Mouse (Mus musculus): Measurements from ENCODE around the gene Chst15. TPM values are rescaled to one million over a fixed set of nuclear protein-coding genes. Genes with fewer than 3 reads are reported as not detected.
A peak's percentile ranks its signal among the peaks of the same experiment; 100 is the strongest.

Chst15 gene
- polyA plus RNA-seq, 1 experiment from 2014 or later: 16.3 TPM

GRCm38 (mm10) chr7:132243225-132243624, 73.8 kb downstream of the Chst15 start:
- H3K4me2 ChIP-seq (replicated peaks): no peak overlapping the region
- ATAC-seq (ENCODE audit: low FRiP score): no peak
- 76% methylated on average over 5 of the region's 5 CpGs for WGBS
- H3K27ac ChIP-seq: no peak overlapping the region
- H3K36me3 ChIP-seq (replicated peaks; ENCODE audit: control insufficient read depth, insufficient read depth): peaks cover 14% of the 10 kb centered on the region
- no peaks in the 10 kb centered on the region for H3K27me3 ChIP-seq (ENCODE audit: control insufficient read depth, insufficient read depth, low read length)
- no peak for DNase-seq (ENCODE audit: low spot score)
- no peaks in the 10 kb centered on the region for H3K9me3 ChIP-seq (ENCODE audit: control insufficient read depth, low read length)
- H3K9ac ChIP-seq: no peak overlapping the region
- no peak overlapping the region for H3K4me3 ChIP-seq (replicated peaks; ENCODE audit: low read length)
- peaks cover 18% of the 10 kb centered on the region for H3K4me1 ChIP-seq (replicated peaks; ENCODE audit: control insufficient read depth, insufficient read depth, low read length)

- Histone ChIP-seq H3K9ac (no peak overlapping the region), H3K36me3 (replicated peaks; ENCODE audit: control insufficient read depth, insufficient read depth) (peaks cover 20% of the 10 kb centered on the region), H3K27ac (no peak overlapping the region), H3K27me3 (ENCODE audit: control insufficient read depth, insufficient read depth, low read length) (no peaks in the 10 kb centered on the region), H3K4me3 (replicated peaks; ENCODE audit: low read length) (no peak overlapping the region), H3K4me1 (replicated peaks; ENCODE audit: control insufficient read depth, insufficient read depth, low read length) (peaks cover 13% of the 10 kb centered on the region), H3K9me3 (ENCODE audit: control insufficient read depth, low read length) (no peaks in the 10 kb centered on the region), H3K4me2 (replicated peaks) (no peak overlapping the region)
- DNase-seq (ENCODE audit: low spot score) (no peak), ATAC-seq (ENCODE audit: low FRiP score) (0 out of 2 replicates have a peak, but pooled peaks have one; percentile 26)
- 50% methylated on average over 4 of the region's 4 CpGs for WGBS
These were observed 74.3 kb downstream of the Chst15 start for GRCm38 (mm10) chr7:132242617-132243141.

GRCm38 (mm10) chr7:132238921-132239320, 78.1 kb downstream of the Chst15 start:
- DNase-seq (ENCODE audit: low spot score) (no peak), ATAC-seq (ENCODE audit: low FRiP score) (no peak)
- WGBS: 81% methylated on average over 3 of the region's 3 CpGs
- no peaks in the 10 kb centered on the region for H3K9me3 ChIP-seq (ENCODE audit: control insufficient read depth, low read length)
- peaks cover 37% of the 10 kb centered on the region for H3K36me3 ChIP-seq (replicated peaks; ENCODE audit: control insufficient read depth, insufficient read depth)
- H3K4me3 ChIP-seq (replicated peaks; ENCODE audit: low read length): no peak overlapping the region
- no peaks in the 10 kb centered on the region for H3K27me3 ChIP-seq (ENCODE audit: control insufficient read depth, insufficient read depth, low read length)
- no peak overlapping the region for H3K27ac ChIP-seq
- H3K4me1 ChIP-seq (replicated peaks; ENCODE audit: control insufficient read depth, insufficient read depth, low read length): no peaks in the 10 kb centered on the region
- H3K4me2 ChIP-seq (replicated peaks): no peak overlapping the region
- H3K9ac ChIP-seq: no peak overlapping the region

- H3K27me3 ChIP-seq (ENCODE audit: control insufficient read depth, insufficient read depth, low read length): no peaks in the 10 kb centered on the region
- H3K4me2 ChIP-seq (replicated peaks): no peak overlapping the region
- DNase-seq (ENCODE audit: low spot score) (no peak), ATAC-seq (ENCODE audit: low FRiP score) (no peak)
- H3K36me3 ChIP-seq (replicated peaks; ENCODE audit: control insufficient read depth, insufficient read depth): peaks cover 37% of the 10 kb centered on the region
- H3K9me3 ChIP-seq (ENCODE audit: control insufficient read depth, low read length): no peaks in the 10 kb centered on the region
- H3K4me3 ChIP-seq (replicated peaks; ENCODE audit: low read length): no peak overlapping the region
- no peaks in the 10 kb centered on the region for H3K4me1 ChIP-seq (replicated peaks; ENCODE audit: control insufficient read depth, insufficient read depth, low read length)
- no peak overlapping the region for H3K9ac ChIP-seq
- no peak overlapping the region for H3K27ac ChIP-seq
- whole genome bisulfite sequencing: 90% methylated on average over 4 of the region's 4 CpGs
These were observed 79.8 kb downstream of the Chst15 start for GRCm38 (mm10) chr7:132237191-132237590.

- H3K9ac ChIP-seq: no peak overlapping the region
- no peak overlapping the region for H3K4me3 ChIP-seq (replicated peaks; ENCODE audit: low read length)
- DNase-seq (ENCODE audit: low spot score) (no peak), ATAC-seq (ENCODE audit: low FRiP score) (no peak)
- no peaks in the 10 kb centered on the region for H3K4me1 ChIP-seq (replicated peaks; ENCODE audit: control insufficient read depth, insufficient read depth, low read length)
- no peak overlapping the region for H3K27ac ChIP-seq
- H3K4me2 ChIP-seq (replicated peaks): no peak overlapping the region
- 76% methylated on average over 8 of the region's 8 CpGs for WGBS
- H3K36me3 ChIP-seq (replicated peaks; ENCODE audit: control insufficient read depth, insufficient read depth): peaks cover 37% of the 10 kb centered on the region
- H3K27me3 ChIP-seq (ENCODE audit: control insufficient read depth, insufficient read depth, low read length): no peaks in the 10 kb centered on the region
- H3K9me3 ChIP-seq (ENCODE audit: control insufficient read depth, low read length): no peaks in the 10 kb centered on the region
These were observed 80.2 kb downstream of the Chst15 start for GRCm38 (mm10) chr7:132236789-132237188.

- no peaks in the 10 kb centered on the region for H3K4me1 ChIP-seq (replicated peaks; ENCODE audit: control insufficient read depth, insufficient read depth, low read length)
- H3K4me3 ChIP-seq (replicated peaks; ENCODE audit: low read length): no peak overlapping the region
- DNase-seq (ENCODE audit: low spot score) (no peak), ATAC-seq (ENCODE audit: low FRiP score) (no peak)
- no peak overlapping the region for H3K9ac ChIP-seq
- 45% methylated on average over 3 of the region's 3 CpGs for WGBS
- no peak overlapping the region for H3K4me2 ChIP-seq (replicated peaks)
- H3K27ac ChIP-seq: no peak overlapping the region
- H3K9me3 ChIP-seq (ENCODE audit: control insufficient read depth, low read length): no peaks in the 10 kb centered on the region
- H3K36me3 ChIP-seq (replicated peaks; ENCODE audit: control insufficient read depth, insufficient read depth): peaks cover 25% of the 10 kb centered on the region
- no peaks in the 10 kb centered on the region for H3K27me3 ChIP-seq (ENCODE audit: control insufficient read depth, insufficient read depth, low read length)
These were observed 82.8 kb downstream of the Chst15 start for GRCm38 (mm10) chr7:132234250-132234649.

GRCm38 (mm10) chr7:132233732-132234131, 83.3 kb downstream of the Chst15 start:
- H3K4me2 ChIP-seq (replicated peaks): no peak overlapping the region
- ATAC-seq (ENCODE audit: low FRiP score) (no peak), DNase-seq (ENCODE audit: low spot score) (no peak)
- H3K9me3 ChIP-seq (ENCODE audit: control insufficient read depth, low read length): no peaks in the 10 kb centered on the region
- H3K9ac ChIP-seq: no peak overlapping the region
- H3K4me1 ChIP-seq (replicated peaks; ENCODE audit: control insufficient read depth, insufficient read depth, low read length): no peaks in the 10 kb centered on the region
- H3K27ac ChIP-seq: no peak overlapping the region
- WGBS: 79% methylated on average over 4 of the region's 4 CpGs
- peaks cover 25% of the 10 kb centered on the region for H3K36me3 ChIP-seq (replicated peaks; ENCODE audit: control insufficient read depth, insufficient read depth)
- no peaks in the 10 kb centered on the region for H3K27me3 ChIP-seq (ENCODE audit: control insufficient read depth, insufficient read depth, low read length)
- H3K4me3 ChIP-seq (replicated peaks; ENCODE audit: low read length): no peak overlapping the region

GRCm38 (mm10) chr7:132232937-132233336, 84.1 kb downstream of the Chst15 start:
- H3K9me3 ChIP-seq (ENCODE audit: control insufficient read depth, low read length): no peaks in the 10 kb centered on the region
- H3K27ac ChIP-seq: no peak overlapping the region
- no peaks in the 10 kb centered on the region for H3K27me3 ChIP-seq (ENCODE audit: control insufficient read depth, insufficient read depth, low read length)
- ATAC-seq (ENCODE audit: low FRiP score) (no peak), DNase-seq (ENCODE audit: low spot score) (no peak)
- H3K36me3 ChIP-seq (replicated peaks; ENCODE audit: control insufficient read depth, insufficient read depth): peaks cover 20% of the 10 kb centered on the region
- WGBS: 18% methylated on average over 2 of the region's 2 CpGs
- no peak overlapping the region for H3K4me3 ChIP-seq (replicated peaks; ENCODE audit: low read length)
- no peak overlapping the region for H3K9ac ChIP-seq
- H3K4me2 ChIP-seq (replicated peaks): no peak overlapping the region
- H3K4me1 ChIP-seq (replicated peaks; ENCODE audit: control insufficient read depth, insufficient read depth, low read length): no peaks in the 10 kb centered on the region

GRCm38 (mm10) chr7:132231476-132231875, 85.6 kb downstream of the Chst15 start:
- 97% methylated on average over 3 of the region's 3 CpGs for WGBS

GRCm38 (mm10) chr7:132230961-132231360, 86.1 kb downstream of the Chst15 start:
- no peaks in the 10 kb centered on the region for H3K9me3 ChIP-seq (ENCODE audit: control insufficient read depth, low read length)
- 0 out of 2 replicates have a peak, but pooled peaks cover 6% of the 10 kb centered on the region for H3K36me3 ChIP-seq (replicated peaks; ENCODE audit: control insufficient read depth, insufficient read depth)
- no peak overlapping the region for H3K9ac ChIP-seq
- DNase-seq (ENCODE audit: low spot score): no peak
- no peak overlapping the region for H3K4me2 ChIP-seq (replicated peaks)
- no peak overlapping the region for H3K27ac ChIP-seq
- no peaks in the 10 kb centered on the region for H3K27me3 ChIP-seq (ENCODE audit: control insufficient read depth, insufficient read depth, low read length)
- ATAC-seq (ENCODE audit: low FRiP score): no peak
- H3K4me1 ChIP-seq (replicated peaks; ENCODE audit: control insufficient read depth, insufficient read depth, low read length): no peaks in the 10 kb centered on the region
- 73% methylated on average over 3 of the region's 3 CpGs for WGBS
- H3K4me3 ChIP-seq (replicated peaks; ENCODE audit: low read length): no peak overlapping the region

More at GRCm38 (mm10) chr7:132231476-132231875, 85.6 kb downstream of the Chst15 start:
- no peaks in the 10 kb centered on the region for H3K9me3 ChIP-seq (ENCODE audit: control insufficient read depth, low read length)
- no peak overlapping the region for H3K4me3 ChIP-seq (replicated peaks; ENCODE audit: low read length)
- no peak for ATAC-seq (ENCODE audit: low FRiP score)
- no peak overlapping the region for H3K4me2 ChIP-seq (replicated peaks)
- H3K9ac ChIP-seq: no peak overlapping the region
- no peaks in the 10 kb centered on the region for H3K4me1 ChIP-seq (replicated peaks; ENCODE audit: control insufficient read depth, insufficient read depth, low read length)
- H3K27me3 ChIP-seq (ENCODE audit: control insufficient read depth, insufficient read depth, low read length): no peaks in the 10 kb centered on the region
- no peak for DNase-seq (ENCODE audit: low spot score)
- H3K36me3 ChIP-seq (replicated peaks; ENCODE audit: control insufficient read depth, insufficient read depth): 0 out of 2 replicates have a peak, but pooled peaks cover 6% of the 10 kb centered on the region
- H3K27ac ChIP-seq: no peak overlapping the region

Data from hindbrain, embryonic 14.5 days (tissue).